Mouse (Mus musculus): ENCODE measurements around the gene Cox19.

Cox19 gene

GRCm38 (mm10) chr5:139326986-139327633 lies 24.1 kb downstream of the Cox19 start:
- DNase-seq = no peak

DNA sequence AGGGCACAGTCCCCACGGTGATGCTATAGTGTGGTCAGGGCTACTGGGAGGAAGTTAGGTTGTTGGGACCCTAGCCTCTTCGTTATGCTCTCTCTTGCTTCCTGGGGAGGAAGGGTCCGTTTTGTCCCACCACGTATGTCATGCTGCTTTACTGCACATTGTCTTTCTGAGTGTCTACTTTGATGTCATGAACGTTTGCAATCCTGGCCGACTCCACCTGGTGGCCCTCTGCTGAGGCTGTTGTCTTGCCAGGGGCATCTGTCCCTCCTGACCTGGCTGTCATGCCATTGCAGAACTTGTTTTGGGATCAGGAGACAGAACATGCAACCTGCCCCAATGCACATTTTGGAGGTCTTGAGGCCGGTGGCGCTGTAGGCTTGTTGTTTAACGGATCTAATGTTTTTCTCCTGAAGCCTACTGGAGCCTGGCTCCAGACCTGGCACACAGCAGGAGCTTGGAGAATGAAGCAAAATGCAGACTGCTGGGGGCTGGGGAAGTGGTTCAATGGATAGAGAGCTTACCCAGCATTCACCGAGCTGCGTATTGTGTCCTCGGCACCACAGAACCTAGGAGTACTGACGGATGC lies 25.0 kb downstream of the Cox19 start:
- no peak for DNase-seq

GRCm38 (mm10) chr5:139325395-139325966 lies 25.7 kb downstream of the Cox19 start, which contains the start of gene Adap1:
Gene Adap1, minus strand, starts transcription at chr5:139325622.
- peak; percentile 46 to 49 for DNase-seq

GRCm38 (mm10) chr5:139324691-139325394 lies 26.4 kb downstream of the Cox19 start:
- DNase-seq = peak; percentile 58

- DNase-seq = peak in 1 of 2 experiments; percentile 24
Observed at GRCm38 (mm10) chr5:139324045-139324491, 27.1 kb downstream of the Cox19 start.

DNA sequence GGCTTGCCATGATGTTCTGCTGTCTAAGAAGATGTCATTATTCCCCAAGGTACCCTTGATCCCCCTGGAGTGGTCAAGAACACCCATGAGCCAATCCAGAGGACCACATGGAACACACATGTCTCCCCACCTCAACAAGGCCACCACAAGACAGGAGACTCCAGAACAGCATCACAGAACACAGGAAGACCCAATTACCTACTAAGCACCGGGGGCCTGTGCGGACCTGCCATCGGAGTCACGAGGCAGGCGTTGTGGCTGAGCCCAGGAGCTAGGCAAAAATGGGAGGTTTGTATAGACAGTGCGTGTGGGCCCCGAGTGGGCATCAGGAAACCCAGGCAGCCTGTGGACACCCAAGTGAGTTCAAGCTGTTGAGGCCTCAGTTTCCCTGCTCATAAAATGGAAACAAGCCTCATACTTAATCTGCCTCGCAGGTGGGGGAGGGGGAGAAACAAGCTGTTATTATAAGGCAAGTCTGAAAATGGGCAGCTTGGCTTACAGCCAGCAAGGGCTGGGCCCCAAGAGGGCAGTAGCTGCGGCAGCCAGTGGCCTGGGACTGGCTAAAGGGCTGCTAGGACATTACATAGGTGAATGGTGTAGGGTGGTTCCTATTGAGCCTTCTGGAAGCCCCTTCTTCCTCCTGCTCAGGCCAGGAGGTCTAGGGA lies 27.8 kb downstream of the Cox19 start:
- DNase-seq = peak in 1 of 2 experiments; percentile 21

DNA sequence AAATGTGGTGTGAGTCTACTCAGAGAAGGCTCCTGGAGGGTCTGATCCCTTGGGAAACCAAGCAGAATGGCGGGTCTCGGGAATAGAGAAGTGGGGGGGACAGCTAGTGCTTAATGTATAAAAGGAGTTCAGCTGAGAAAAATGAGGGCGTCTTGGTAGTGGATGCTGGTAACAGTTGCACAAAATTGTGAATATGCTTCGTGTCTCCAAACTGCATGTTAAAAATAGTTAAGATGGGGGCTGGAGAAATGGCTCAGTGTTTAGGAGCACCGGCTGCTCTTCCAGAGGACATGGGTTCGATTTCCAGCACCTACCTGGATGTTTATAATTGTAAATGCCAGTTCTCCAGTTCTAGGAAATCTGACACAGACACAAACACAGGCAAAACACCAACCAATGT lies 29.9 kb downstream of the Cox19 start:
- DNase-seq = no peak

DNA sequence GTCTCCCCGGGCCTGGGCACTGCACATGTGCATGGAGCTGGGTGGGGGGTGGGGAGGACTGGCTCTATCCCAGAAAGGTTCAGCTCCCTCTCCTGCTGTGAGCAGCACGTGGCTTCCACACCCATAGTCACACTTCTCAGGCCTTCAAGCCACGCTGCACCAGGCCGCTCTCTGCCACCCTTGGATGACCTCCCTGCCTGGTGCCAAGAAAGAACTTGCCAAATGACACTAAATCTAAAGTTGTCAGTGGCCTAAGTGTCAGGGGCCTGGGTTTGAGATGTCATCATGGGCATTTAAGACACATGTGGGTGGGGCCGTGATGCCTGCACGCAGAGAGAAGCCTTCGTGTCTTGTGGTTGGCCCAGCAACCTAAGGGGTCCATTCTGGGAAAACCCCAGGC lies 30.8 kb downstream of the Cox19 start:
- DNase-seq = no peak

DNA sequence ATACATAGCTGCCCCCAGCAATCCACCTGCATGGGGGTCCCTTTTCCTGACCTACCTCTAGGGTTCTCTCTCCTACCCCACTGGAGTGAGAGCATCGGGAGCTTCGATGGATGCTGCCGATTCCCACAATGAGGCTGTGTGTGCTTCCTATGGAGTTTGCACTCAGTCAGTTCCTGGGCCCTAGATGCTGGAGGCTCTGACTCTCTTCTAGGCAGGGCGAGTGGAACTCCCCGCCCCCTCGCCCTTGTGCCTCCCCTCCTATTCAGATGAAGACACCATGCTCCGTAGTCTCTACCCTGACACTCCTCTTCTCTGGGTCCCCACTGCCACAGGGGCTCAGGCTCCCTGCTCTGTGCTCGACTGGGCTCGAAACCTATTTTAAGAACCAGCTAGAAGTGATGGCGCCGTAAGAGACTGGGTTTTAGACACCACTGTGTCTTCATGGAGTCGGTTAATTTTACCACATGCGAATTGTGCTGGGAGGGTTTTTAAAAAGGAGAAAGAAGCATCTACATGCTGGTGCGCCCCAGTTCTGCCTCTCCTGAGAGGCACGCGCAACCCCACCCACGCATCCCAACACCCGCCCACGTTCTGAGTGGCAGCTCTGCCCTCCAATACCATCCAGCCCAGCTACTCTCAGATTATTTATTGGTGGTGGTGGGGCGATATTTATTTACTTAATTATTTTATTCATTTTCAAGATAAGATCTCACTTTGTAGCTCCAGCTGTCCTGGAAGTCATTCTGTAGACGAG lies 33.3 kb downstream of the Cox19 start:
- DNase-seq = no peak

GRCm38 (mm10) chr5:139316982-139317675 lies 34.1 kb downstream of the Cox19 start:
- peak; percentile 59 to 78 for DNase-seq

GRCm38 (mm10) chr5:139314941-139315642 lies 36.1 kb downstream of the Cox19 start:
- DNase-seq = peak in 1 of 2 experiments; percentile 38

GRCm38 (mm10) chr5:139313536-139313935 lies 37.7 kb downstream of the Cox19 start:
- DNase-seq = no peak

GRCm38 (mm10) chr5:139311822-139312221 lies 39.4 kb downstream of the Cox19 start:
- no peak for DNase-seq

GRCm38 (mm10) chr5:139310477-139310876 lies 40.7 kb downstream of the Cox19 start:
- DNase-seq = no peak

GRCm38 (mm10) chr5:139309946-139310345 lies 41.3 kb downstream of the Cox19 start:
- DNase-seq = no peak

DNA sequence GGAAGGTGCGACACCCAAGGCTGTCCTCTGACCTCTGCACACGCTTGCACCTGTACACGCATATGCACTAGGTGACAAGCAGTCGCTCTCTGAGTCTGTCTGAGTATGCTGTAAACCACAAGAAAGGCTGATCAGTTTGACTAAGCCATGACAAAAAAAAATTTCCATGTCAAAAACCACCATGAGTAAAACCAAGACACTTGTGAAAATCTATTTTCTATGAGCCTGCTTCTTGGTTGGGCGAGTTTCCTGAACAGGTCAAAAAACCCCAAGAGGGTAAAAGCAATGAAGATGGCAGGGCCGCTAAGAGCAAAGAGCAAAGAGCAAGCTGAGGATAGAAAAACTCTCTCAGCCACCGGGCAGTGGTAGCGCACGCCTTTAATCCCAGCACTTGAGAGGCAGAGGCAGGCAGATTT lies 47.6 kb downstream of the Cox19 start:
- no peak for DNase-seq

GRCm38 (mm10) chr5:139302101-139302500 lies 49.1 kb downstream of the Cox19 start:
- no peak for DNase-seq

- no peak for DNase-seq
Observed at GRCm38 (mm10) chr5:139297745-139298144, 53.5 kb downstream of the Cox19 start.

GRCm38 (mm10) chr5:139297092-139297491 lies 54.1 kb downstream of the Cox19 start:
- no peak for DNase-seq

DNA sequence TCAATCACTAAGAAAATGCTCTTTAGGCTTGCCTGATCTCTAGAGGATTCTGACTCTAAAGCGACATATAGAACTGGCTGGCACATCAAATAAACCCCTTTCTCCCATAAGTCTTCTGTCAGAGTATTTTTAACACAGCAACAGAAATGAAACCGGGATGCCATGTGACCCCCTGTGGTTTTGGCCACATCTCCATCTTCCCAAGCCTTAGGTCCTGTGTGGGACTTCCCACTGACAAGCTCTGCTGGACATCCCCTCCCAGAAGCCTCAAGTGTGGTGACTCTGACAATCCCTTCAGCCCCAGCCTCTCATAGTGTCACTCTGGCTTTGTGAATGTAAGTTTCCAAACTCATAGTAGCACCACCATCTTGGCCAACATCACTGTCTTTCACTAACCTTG lies 57.1 kb downstream of the Cox19 start:
- no peak for DNase-seq
